ENCODE assay signal across 8 mouse cellular contexts in genomic region chr4:97771426-97771825, GRCm38 (mm10). TPM values are rescaled to one million over a fixed set of nuclear protein-coding genes. Genes with fewer than 3 reads are reported as not detected.
DNase-seq lines count a peak whose midpoint lies in the region; ATAC-seq and TF ChIP-seq lines count a peak whose summit lies in the region.

No protein-coding gene starts in this region.

- H3K27ac ChIP-seq in neural tube, embryonic 11.5 days (ENCODE audit: low read depth, low read length): peak overlapping the region; percentile 83
- peak overlapping the region; percentile 85; the same call in 1 of the 2 replicates for H3K27ac ChIP-seq in limb, embryonic 11.5 days (replicated peaks; ENCODE audit: low read depth, low read length)
- peak overlapping the region; percentile 83 for H3K27ac ChIP-seq in small intestine, adult 2 months (ENCODE audit: insufficient read depth, low read depth, low read length)

- peaks cover 9% of the 10 kb centered on the region; the same call in 1 of the 2 replicates for H3K27me3 ChIP-seq in neural tube, embryonic 11.5 days (ENCODE audit: control insufficient read depth, insufficient read depth, low read length)
- no peaks in the 10 kb centered on the region for H3K27me3 ChIP-seq in limb, embryonic 11.5 days (ENCODE audit: control insufficient read depth, insufficient read depth, low read length)
- H3K27me3 ChIP-seq in small intestine, adult 2 months (ENCODE audit: control insufficient read depth, insufficient read depth, low read length): no peaks in the 10 kb centered on the region

- no peak for TF ChIP-seq CTCF in small intestine, adult 2 months (IDR thresholded peaks at IDR 0.05; ENCODE audit: extremely low read depth, insufficient read length, insufficient replicate concordance, low read depth, low read length)

- peak overlapping the region; percentile 56 for H3K9ac ChIP-seq in neural tube, embryonic 11.5 days (ENCODE audit: low read length)
- H3K9ac ChIP-seq in limb, embryonic 11.5 days (ENCODE audit: low read length): peak overlapping the region; percentile 12; the same call in 1 of the 2 replicates

- no peaks in the 10 kb centered on the region for H3K36me3 ChIP-seq in neural tube, embryonic 11.5 days (ENCODE audit: control insufficient read depth, insufficient read depth, low read length)
- H3K36me3 ChIP-seq in limb, embryonic 11.5 days (ENCODE audit: control insufficient read depth, insufficient read depth, low read length): no peaks in the 10 kb centered on the region
- no peaks in the 10 kb centered on the region for H3K36me3 ChIP-seq in small intestine, adult 2 months (ENCODE audit: control insufficient read depth, insufficient read depth, low read length)

- ATAC-seq in neural tube, embryonic 11.5 days (ENCODE audit: insufficient read depth, low FRiP score, low TSS enrichment): no peak
- no peak for ATAC-seq in limb, embryonic 11.5 days (ENCODE audit: insufficient number of reproducible peaks, low FRiP score, low TSS enrichment, low read depth)

- H3K4me2 ChIP-seq in neural tube, embryonic 11.5 days (ENCODE audit: low read depth): peak overlapping the region; percentile 67
- peak overlapping the region; percentile 55 for H3K4me2 ChIP-seq in limb, embryonic 11.5 days (ENCODE audit: low read depth, severe bottlenecking)

- peaks cover 17% of the 10 kb centered on the region; the same call in 1 of the 2 replicates for H3K4me1 ChIP-seq in neural tube, embryonic 11.5 days (ENCODE audit: control insufficient read depth, insufficient read depth, low read length)
- H3K4me1 ChIP-seq in limb, embryonic 11.5 days (ENCODE audit: control insufficient read depth, insufficient read depth, low read length): peaks cover 13% of the 10 kb centered on the region; the same call in 1 of the 2 replicates
- H3K4me1 ChIP-seq in small intestine, adult 2 months (ENCODE audit: control insufficient read depth, insufficient read depth, insufficient read length, low read length): 0 out of 2 replicates have a peak, but pooled peaks cover 2% of the 10 kb centered on the region

- 17% methylated on average over 5 of the region's 5 CpGs for WGBS in neural tube, embryonic 11.5 days
- 12% methylated on average over 5 of the region's 5 CpGs for WGBS in limb, embryonic 11.5 days
- 11% methylated on average over 5 of the region's 5 CpGs for WGBS in small intestine, adult 2 months

- no peaks in the 10 kb centered on the region for H3K9me3 ChIP-seq in neural tube, embryonic 11.5 days (ENCODE audit: control insufficient read depth, low read length)
- H3K9me3 ChIP-seq in limb, embryonic 11.5 days (ENCODE audit: control insufficient read depth, low read length): no peaks in the 10 kb centered on the region

- peak overlapping the region; percentile 39 for H3K4me3 ChIP-seq in neural tube, embryonic 11.5 days (ENCODE audit: low read depth, low read length)
- peak overlapping the region; percentile 21 for H3K4me3 ChIP-seq in limb, embryonic 11.5 days (ENCODE audit: low read depth, low read length)
- H3K4me3 ChIP-seq in small intestine, adult 2 months (ENCODE audit: low read depth, low read length): peak overlapping the region; percentile 85; the same call in 1 of the 2 replicates

- peak; percentile 59 for DNase-seq in cerebellum, adult 9-10 months
- DNase-seq in cerebellum, postnatal 10 days: no peak
- no peak for DNase-seq in neural tube, embryonic 11.5 days (ENCODE audit: low spot score)
- DNase-seq in neural tube, embryonic 10.5 days (ENCODE audit: extremely low spot score, low spot score): no peak
- DNase-seq in limb, embryonic 11.5 days (ENCODE audit: low spot score): no peak
- no peak for DNase-seq in gastrocnemius, postnatal 14 days
- no peak for DNase-seq in thymus, postnatal 36 days

- no peak for TF ChIP-seq POLR2A in small intestine, adult 2 months (IDR thresholded peaks at IDR 0.05; ENCODE audit: low read depth, low read length)

- intact Hi-C loops in gastrocnemius, postnatal 14 days (cut with DNase I; ENCODE audit: low total_unique reads): loop anchor here (10.0 kb wide), 1 partner anchor 93 kb away; no protein-coding TSS in a partner anchor

RNA-seq across cellular contexts. Expression of gene Nfia, which starts 1.1 kb away (rescaled TPM):
- polyA plus RNA-seq in neural tube, embryonic 11.5 days (2014; fragmentation: Nextera tagmentation; extraction: Ambion mirVana): 29.0 and 31.7 TPM in 2 replicates
- 27.6 and 32.1 TPM in 2 replicates for polyA plus RNA-seq in limb, embryonic 11.5 days (2014; fragmentation: Nextera tagmentation; extraction: Ambion mirVana)
- polyA plus RNA-seq in small intestine, adult 2 months (2012; rRNA removed): 8.6 and 16.5 TPM in 2 replicates
- 10 to 100 TPM; 69.5 to 70.1 TPM for total RNA-seq in gastrocnemius, postnatal 14 days (2021)

RNA-seq across cellular contexts. Expression of gene E130114P18Rik, which starts 6.5 kb away (rescaled TPM):
- polyA plus RNA-seq in neural tube, embryonic 11.5 days (2014; fragmentation: Nextera tagmentation; extraction: Ambion mirVana): 9.1 and 9.8 TPM in 2 replicates
- 8.0 and 10.1 TPM in 2 replicates for polyA plus RNA-seq in limb, embryonic 11.5 days (2014; fragmentation: Nextera tagmentation; extraction: Ambion mirVana)
- polyA plus RNA-seq in small intestine, adult 2 months (2012; rRNA removed): not detected in 2 replicates
- under 1 TPM; 0.38 to 0.39 TPM for total RNA-seq in gastrocnemius, postnatal 14 days (2021)

Comparison
In these comparisons a context has a peak if more than half of its experiments do, and no peak if none do; other contexts are left out.
1. H3K4me3 ChIP-seq: peak in every context shown above with its lines; median percentile 85 in small intestine, adult 2 months; 39 in neural tube, embryonic 11.5 days; 21 in limb, embryonic 11.5 days.